Mouse (Mus musculus) lung, adult 2 months (tissue): ENCODE results near the gene Cdk14. TPM values are rescaled to one million over a fixed set of nuclear protein-coding genes. Genes with fewer than 3 reads are reported as not detected.

Experiments
- DNase-seq: peaks from one replicate; pipeline ENCODE4 v3.0.0; 2022
- H3K4me1 ChIP-seq: fragments of 200-500 bp; 2 replicates; pipeline ENCODE4 v1.6.1; 2011; ENCODE audit warnings: low read length; ENCODE audit not compliant: control insufficient read depth, insufficient read depth
- H3K4me3 ChIP-seq: fragments of 200-500 bp; replicated peaks from 2 replicates; pipeline ENCODE3; 2011; ENCODE audit warnings: low read depth, mild to moderate bottlenecking, control low read depth, low read length; ENCODE audit errors: extremely low read depth
- CTCF ChIP-seq: fragments of 200-500 bp; IDR thresholded peaks from 2 replicates; pipeline ENCODE4 v1.5.1; 2011; ENCODE audit warnings: mild to moderate bottlenecking, low read length, control low read depth; ENCODE audit not compliant: insufficient read depth
- POLR2A ChIP-seq: fragments of 200-500 bp; IDR thresholded peaks from 2 replicates; pipeline ENCODE4 v1.6.1; 2011; ENCODE audit warnings: low read depth, mild to moderate bottlenecking, control low read depth, low read length, borderline replicate concordance; ENCODE audit errors: extremely low read depth
- WGBS: fragments of 180-500 bp; shearing (Covaris S2); methylation state at CpG from one replicate; pipeline ENCODE4 v1.1.7; 2018; 5-methylcytosine and 5-hydroxymethylcytosine counted together
- polyA plus RNA-seq: library from polyadenylated mRNA; depleted of rRNA; stranded (reverse); fragments of >200 nt; gene quantifications from 2 replicates; pipeline ENCODE4 v1.2.3, GENCODE M21; 2012

Cdk14 gene
- polyA plus RNA-seq, 1 experiment = 19.0 TPM

DNA sequence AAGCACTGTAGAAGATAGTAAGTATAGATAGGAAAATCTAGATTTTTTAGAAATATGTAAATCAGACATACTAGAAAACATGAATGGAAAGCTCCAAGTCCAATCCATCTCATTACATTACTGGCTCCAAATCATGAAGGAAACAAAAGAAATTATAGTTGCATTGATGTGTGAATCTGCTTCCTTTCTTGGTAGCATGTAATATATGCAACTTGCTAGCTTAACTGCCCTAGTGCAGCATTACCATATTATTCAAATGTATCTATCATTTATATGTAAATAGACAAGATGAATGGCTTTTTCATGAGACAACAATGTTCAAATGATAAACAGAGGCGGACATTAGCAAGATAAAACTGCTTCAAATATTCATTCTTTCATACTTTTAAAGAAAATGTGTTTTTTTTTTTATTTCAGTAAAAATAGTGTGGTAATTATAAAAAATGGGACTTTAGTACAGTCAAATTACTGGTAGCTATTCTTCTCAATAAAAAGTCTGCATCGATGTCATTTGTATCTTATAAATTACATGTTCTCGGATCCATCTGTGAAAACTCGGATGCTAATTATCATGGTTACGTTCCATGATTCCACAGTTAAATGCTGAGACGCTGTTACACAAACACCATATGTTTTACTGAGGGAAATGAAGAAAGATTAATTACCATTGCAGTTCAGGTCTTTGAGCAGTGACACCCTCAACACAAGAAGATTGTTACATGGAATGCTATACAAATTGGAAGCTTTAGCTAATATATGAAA, 285.8 kb downstream of the Cdk14 start:
- Histone ChIP-seq H3K4me3 (no peak overlapping the region), H3K4me1 (no peaks in the 10 kb centered on the region)
- WGBS = 89% methylated on average over 6 of the region's 6 CpGs
- no peak for DNase-seq
- TF ChIP-seq CTCF (no peak), POLR2A (no peak)

- H3K4me1 ChIP-seq = no peaks in the 10 kb centered on the region
- DNase-seq = no peak
- 60% methylated on average over 1 of the region's 1 CpGs for WGBS
- no peak for TF ChIP-seq CTCF
- no peak for TF ChIP-seq POLR2A
- H3K4me3 ChIP-seq = no peak overlapping the region
Observed at GRCm38 (mm10) chr5:5128852-5129251, 291.3 kb downstream of the Cdk14 start.

DNA sequence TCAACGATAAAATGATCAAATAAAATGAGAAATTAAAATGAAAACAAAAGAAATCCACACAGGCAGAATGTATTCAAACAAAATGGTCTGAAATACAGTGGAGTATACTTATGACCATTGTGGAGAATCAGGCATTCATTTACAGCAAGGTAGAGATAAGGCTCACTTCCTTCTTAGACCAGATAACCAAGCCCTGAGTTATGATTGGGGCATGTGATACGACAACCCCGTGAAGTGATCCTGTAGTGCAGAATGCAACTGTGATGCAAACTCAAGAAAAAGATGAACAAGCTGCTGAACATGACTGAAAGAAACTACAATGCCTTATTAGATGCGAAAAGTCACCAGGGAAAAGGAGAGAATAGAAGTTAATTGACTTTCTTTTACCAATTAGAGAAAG, 295.5 kb downstream of the Cdk14 start:
- H3K4me3 ChIP-seq = no peak overlapping the region
- WGBS = 82% methylated on average over 4 of the region's 4 CpGs
- H3K4me1 ChIP-seq = no peaks in the 10 kb centered on the region; the same call in 1 of the 2 replicates
- no peak for TF ChIP-seq CTCF
- TF ChIP-seq POLR2A = no peak
- DNase-seq = no peak

DNA sequence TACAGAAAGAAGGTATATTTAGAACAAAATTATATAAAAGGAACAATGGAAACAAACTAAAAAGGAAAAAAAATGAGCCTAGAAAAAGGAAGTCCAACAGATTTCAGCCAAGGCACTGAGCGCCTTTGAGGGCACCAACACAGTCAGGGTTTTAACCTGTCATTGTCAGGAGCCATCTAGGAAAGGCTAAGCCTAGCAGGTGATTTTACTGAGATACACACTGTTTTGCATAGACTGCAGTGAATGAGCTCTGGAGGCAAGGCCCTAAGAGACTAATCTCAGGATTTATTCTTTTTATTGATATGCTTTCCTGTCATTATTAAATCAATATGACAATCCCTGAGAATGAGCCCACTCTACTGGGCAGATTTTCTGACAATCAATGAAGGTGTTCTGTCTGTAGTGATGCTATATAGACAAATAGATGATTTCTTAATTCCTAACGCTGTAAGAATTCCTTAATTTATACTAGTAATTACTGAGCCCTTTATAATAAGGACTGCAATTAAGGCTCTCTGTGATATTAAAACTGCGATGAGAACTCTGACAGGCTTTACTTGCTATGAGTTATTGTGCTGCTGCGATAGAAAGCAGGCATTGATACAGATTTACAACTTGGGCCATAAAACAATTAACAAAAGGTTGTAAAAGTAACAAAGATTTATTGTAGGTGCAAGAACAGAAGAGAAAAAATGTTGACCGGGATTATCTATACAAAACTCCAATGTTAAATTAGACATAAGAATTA, 303.2 kb downstream of the Cdk14 start:
- no peak for TF ChIP-seq CTCF
- TF ChIP-seq POLR2A = no peak
- 0 out of 2 replicates have a peak, but pooled peaks cover 2% of the 10 kb centered on the region for H3K4me1 ChIP-seq
- WGBS = 78% methylated on average over 5 of the region's 5 CpGs
- DNase-seq = no peak
- no peak overlapping the region for H3K4me3 ChIP-seq

DNA sequence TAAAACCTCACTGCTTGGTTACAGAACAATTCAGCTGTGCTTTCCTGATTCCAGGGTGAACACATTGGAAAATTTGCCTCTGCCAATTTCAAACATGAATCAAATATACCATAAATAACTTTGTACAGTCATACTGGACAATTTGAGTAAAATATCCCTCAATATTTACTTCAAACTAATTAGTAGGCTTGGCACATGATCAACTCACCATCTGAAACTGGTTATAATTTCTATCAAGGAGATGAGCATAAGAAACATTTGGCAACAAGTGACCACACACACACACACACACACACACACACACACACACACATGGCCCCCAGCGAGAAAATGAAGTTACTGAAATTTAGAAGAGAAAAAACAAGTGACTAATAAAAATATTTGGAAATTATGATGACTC, 304.6 kb downstream of the Cdk14 start:
- no peak for DNase-seq
- WGBS = 57% methylated on average over 1 of the region's 1 CpGs
- TF ChIP-seq CTCF (no peak), POLR2A (no peak)
- 0 out of 2 replicates have a peak, but pooled peaks cover 2% of the 10 kb centered on the region for H3K4me1 ChIP-seq
- H3K4me3 ChIP-seq = no peak overlapping the region

DNA sequence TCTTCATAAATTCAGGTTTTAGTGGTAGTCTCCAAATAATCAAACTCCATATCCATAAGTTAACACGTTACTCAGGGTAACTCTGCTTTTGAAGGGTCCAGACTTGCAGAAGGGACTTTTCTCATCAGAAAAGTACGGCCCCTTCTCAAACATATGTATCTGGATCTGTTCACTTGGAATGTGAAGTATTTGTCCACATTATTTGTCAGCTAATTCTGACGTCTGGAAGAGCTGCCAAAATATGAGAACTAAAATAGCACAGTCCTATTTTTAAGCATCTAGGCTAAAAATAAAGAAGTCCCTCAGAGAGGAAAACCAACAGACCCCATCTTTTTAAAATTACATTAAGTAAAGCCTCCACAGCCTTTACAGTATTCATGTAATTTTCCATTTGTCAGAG, 310.5 kb downstream of the Cdk14 start:
- DNase-seq = no peak

DNA sequence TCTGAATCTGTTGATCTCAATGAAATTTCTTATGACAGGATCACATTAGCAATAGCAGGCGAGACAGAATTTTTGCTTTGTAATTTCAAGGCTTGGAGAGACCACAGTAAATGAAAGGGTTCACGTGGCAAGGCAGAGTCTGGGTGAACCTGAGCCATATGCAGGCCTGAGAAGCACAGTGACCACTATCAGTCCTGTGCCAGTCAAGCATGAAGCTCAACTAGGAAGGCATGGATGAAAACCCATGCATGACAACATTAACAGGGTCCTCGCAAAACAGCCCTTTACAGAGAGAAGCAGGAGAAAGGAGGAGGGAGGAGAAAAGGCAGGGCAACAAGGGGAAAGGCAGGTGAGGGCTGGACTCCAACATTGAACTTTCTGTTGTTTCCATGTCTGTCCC, 311.1 kb downstream of the Cdk14 start:
- no peak for DNase-seq
- no peaks in the 10 kb centered on the region for H3K4me1 ChIP-seq
- no peak for TF ChIP-seq CTCF
- TF ChIP-seq POLR2A = no peak
- no peak overlapping the region for H3K4me3 ChIP-seq
- 93% methylated on average over 3 of the region's 3 CpGs for WGBS

More for the DNA sequence above, 310.5 kb downstream of the Cdk14 start:
- 34% methylated on average over 3 of the region's 3 CpGs for WGBS
- H3K4me1 ChIP-seq = no peaks in the 10 kb centered on the region
- TF ChIP-seq POLR2A (no peak), CTCF (no peak)
- no peak overlapping the region for H3K4me3 ChIP-seq

- no peak overlapping the region for H3K4me3 ChIP-seq
- TF ChIP-seq CTCF (no peak), POLR2A (no peak)
- no peak for DNase-seq
- WGBS = 84% methylated on average over 3 of the region's 3 CpGs
- H3K4me1 ChIP-seq = no peaks in the 10 kb centered on the region
Observed at GRCm38 (mm10) chr5:5096248-5096915, 323.7 kb downstream of the Cdk14 start.

DNA sequence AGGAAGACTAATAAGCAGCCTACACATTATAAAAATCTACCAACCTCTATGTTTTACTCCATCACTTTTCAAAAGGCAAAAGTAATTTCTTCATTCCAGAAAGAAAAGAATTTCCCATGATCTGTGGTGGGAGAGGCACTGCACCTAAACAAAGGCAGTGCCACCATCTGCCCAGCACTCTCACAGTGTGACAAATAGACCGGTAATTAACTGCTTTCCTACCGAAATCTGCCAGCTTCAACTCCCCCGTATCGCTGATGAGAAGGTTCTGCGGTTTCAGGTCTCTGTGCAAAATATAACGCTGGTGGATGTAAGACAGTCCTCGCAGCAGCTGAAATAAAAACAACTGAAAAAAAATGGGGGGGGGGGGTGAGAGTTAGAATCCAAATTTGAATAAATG, 327.4 kb downstream of the Cdk14 start:
- 89% methylated on average over 7 of the region's 7 CpGs for WGBS
- Histone ChIP-seq H3K4me1 (no peaks in the 10 kb centered on the region), H3K4me3 (no peak overlapping the region)
- no peak for TF ChIP-seq CTCF
- TF ChIP-seq POLR2A = no peak
- DNase-seq = no peak
